Mouse (Mus musculus) retina, postnatal 7 days (tissue): Measurements from ENCODE around the gene Slc6a11.

Experiments used
- DNase-seq: peaks from one replicate; pipeline ENCODE4 v3.0.0-alpha.2; 2012; ENCODE audit warnings: low read depth, low spot score

Slc6a11 gene

GRCm38 (mm10) chr6:114178141-114178540, 47.1 kb downstream of the Slc6a11 start:
- DNase-seq, result no peak

- no peak for DNase-seq
Measured at GRCm38 (mm10) chr6:114182366-114183179, 51.5 kb downstream of the Slc6a11 start.

GRCm38 (mm10) chr6:114187121-114187520, 56.1 kb downstream of the Slc6a11 start:
- DNase-seq, result no peak

GRCm38 (mm10) chr6:114188869-114189268, 57.8 kb downstream of the Slc6a11 start:
- DNase-seq, result no peak

GRCm38 (mm10) chr6:114195998-114196397, 65.0 kb downstream of the Slc6a11 start:
- no peak for DNase-seq

- DNase-seq, result peak; percentile 13
Measured at GRCm38 (mm10) chr6:114199200-114199845, 68.3 kb downstream of the Slc6a11 start.

- DNase-seq, result no peak
Measured at GRCm38 (mm10) chr6:114204557-114204956, 73.5 kb downstream of the Slc6a11 start.

GRCm38 (mm10) chr6:114208296-114208695, 77.3 kb downstream of the Slc6a11 start:
- DNase-seq, result no peak

GRCm38 (mm10) chr6:114214393-114214792, 83.4 kb downstream of the Slc6a11 start:
- no peak for DNase-seq

GRCm38 (mm10) chr6:114216741-114217414, 85.8 kb downstream of the Slc6a11 start:
- DNase-seq, result no peak

GRCm38 (mm10) chr6:114224399-114224798, 93.4 kb downstream of the Slc6a11 start:
- DNase-seq, result no peak

GRCm38 (mm10) chr6:114227378-114227777, 96.3 kb downstream of the Slc6a11 start:
- peak; percentile 40 for DNase-seq

GRCm38 (mm10) chr6:114228196-114228595, 97.2 kb downstream of the Slc6a11 start:
- no peak for DNase-seq

GRCm38 (mm10) chr6:114238892-114239644, 108.0 kb downstream of the Slc6a11 start:
- no peak for DNase-seq

GRCm38 (mm10) chr6:114245665-114246064, 114.6 kb downstream of the Slc6a11 start:
- no peak for DNase-seq

GRCm38 (mm10) chr6:114250311-114250710, 119.3 kb downstream of the Slc6a11 start:
- DNase-seq, result peak; percentile 68

GRCm38 (mm10) chr6:114254927-114255326, 123.9 kb downstream of the Slc6a11 start:
- no peak for DNase-seq

- no peak for DNase-seq
Measured at GRCm38 (mm10) chr6:114257762-114258361, 126.8 kb downstream of the Slc6a11 start.

GRCm38 (mm10) chr6:114258661-114259193, 127.7 kb downstream of the Slc6a11 start:
- DNase-seq, result no peak

GRCm38 (mm10) chr6:114261609-114262008, 130.6 kb downstream of the Slc6a11 start:
- peak; percentile 54 for DNase-seq

GRCm38 (mm10) chr6:114264010-114264409, 133.0 kb downstream of the Slc6a11 start:
- DNase-seq, result no peak
